Mouse (Mus musculus) cerebellum, adult 11-12 months (tissue): Measurements from ENCODE around the gene Qars.

Experiments
- DNase-seq: peaks from one replicate; pipeline ENCODE4 v3.0.0; 2022

Gene Qars

DNA sequence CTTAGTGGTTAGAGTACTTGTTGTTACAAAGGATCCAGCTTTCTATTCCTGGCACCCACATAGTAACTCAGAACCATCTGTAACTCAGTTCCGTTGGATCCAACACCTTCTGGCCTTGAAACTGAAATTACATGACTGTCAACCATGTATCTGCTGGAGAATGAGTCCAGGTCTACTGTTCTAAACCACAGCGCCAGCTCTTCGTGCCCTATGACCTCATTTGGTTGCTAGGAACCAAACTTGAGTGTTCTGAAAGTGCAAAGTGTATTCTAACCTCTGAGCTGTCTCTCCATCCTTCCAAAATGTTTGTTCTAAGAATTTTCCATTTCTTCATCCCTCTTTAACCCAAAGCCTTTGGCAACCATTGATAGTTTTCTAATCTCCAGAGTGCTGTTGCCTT is 38.5 kb downstream of the Qars start:
- no peak for DNase-seq

DNA sequence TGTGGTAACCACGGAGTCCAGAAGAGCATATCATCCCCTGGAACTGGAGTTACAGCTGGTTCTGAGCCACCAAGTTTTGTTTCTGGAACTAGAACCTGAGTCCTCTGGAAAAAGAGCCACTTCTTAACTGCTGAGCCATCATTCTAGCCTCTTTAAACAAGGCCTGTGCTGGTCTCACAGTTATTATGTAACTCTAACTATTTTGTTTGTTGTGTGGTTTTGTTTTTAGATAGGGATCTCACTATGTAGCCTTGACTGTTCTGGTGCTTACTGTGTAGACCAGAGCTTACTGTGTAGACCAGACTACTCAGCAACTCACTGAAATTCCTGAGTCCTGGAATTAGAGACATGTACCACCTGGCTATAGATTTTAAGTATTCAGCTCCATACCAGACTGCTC is 39.4 kb downstream of the Qars start:
- no peak for DNase-seq

DNA sequence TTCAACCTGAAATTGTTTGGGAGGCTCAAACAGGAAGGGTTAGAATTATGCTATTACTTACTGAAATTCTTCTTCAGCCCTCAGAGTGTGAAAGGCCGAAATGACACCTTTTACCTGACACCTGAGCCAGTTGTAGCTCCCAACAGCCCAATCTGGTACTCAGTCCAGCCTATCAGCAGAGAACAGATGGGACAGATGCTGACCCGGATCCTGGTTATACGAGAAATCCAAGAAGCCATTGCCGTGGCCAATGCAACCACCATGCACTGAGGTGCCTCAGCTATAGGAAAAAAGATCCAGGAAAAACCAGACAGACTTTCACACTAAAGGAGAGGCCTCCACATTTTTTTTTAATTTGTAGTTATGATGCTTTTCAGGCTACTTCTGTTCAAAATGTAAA is 51.7 kb downstream of the Qars start:
- no peak for DNase-seq

DNA sequence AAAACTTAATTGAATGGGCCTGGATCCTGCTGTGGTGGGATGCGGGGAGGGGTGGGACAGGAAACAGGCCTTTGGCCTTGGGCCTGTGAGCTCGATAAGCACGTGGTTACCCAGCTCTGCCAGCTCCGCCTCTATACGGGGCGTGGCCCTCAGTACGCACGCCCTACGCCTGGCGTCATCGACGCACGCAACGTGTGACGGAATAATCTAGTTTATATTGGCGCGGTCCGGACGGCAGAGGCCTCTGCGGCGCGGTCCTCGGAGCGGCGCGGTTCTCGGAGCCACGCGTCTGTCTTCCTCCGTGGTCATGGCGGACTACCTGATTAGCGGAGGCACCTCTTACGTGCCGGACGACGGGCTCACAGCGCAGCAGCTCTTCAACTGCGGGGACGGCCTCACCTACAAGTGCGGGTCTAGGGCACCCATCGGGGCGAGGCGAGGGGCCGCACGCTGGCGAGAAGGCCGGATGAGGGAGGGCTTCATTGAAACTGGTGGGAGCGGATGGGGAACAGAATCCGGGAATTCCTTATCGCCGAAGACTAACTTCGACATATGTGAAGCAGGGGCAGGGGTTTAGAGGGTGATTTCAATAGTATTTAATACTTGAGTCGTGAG is 52.8 kb downstream of the Qars start, which contains the start of gene Impdh2:
Gene Impdh2 (plus strand): TSS at position 60 of the 615 bp plus-strand sequence.
- DNase-seq, result peak; percentile 92

DNA sequence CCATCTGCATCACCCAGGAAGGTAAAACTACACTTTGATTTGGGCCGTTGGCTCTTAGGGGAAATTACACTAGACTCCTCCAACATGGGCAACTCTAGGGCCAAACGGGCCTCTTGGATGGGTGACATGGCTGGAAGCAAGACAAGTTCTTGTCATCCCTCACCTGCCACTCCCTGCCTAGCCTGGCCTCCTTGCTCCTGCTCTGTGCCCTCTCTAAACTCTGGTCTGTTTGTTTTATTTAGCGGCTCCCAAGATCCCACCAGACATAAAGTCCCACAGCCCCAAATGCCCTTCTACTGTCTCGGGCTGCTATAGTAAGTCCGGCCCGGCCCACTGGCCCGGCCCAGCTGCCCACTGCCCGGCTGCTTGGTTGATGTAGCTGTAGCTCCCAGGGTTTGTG is 56.2 kb downstream of the Qars start:
- peak; percentile 36 for DNase-seq

DNA sequence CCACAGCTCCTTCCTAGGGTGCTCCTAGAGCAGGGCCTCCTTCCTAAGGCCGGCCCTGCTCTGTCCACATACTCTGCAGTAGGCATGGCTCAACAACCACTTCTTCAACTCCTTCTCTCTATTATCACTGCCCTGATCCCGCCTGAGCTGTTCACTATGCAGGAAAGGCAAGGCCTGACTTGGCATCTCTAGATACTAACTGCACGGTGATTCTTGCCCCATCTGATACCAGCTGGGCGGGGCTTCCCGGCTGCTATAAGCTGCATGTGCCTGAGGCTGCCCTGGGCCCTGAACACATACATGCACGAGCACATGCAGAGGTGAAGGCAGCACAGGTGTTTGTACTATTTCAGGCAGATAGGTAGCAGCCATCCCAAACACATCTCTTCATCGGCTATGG is 56.6 kb downstream of the Qars start:
- peak; percentile 43 for DNase-seq
